Mouse (Mus musculus) hematopoietic stem cell, adult 5-6 weeks (primary cell): ENCODE measurements around the gene Hist2h3b. TPM values are rescaled to one million over a fixed set of nuclear protein-coding genes. Genes with fewer than 3 reads are reported as not detected.
A peak's percentile ranks its signal among the peaks of the same experiment; 100 is the strongest.

Source experiments
- ATAC-seq, 2 experiments: fragments of 125-278 bp in 1 of 2; replicated peaks in 1 of 2; 2 replicates each; pipeline ENCODE4 v1.8.0; 2016 to 2017; ENCODE audit warnings: inconsistent platforms in 2 of 2, mild to moderate bottlenecking in 2 of 2, moderate number of reproducible peaks in 2 of 2, low read depth in 1 of 2, moderate TSS enrichment in 1 of 2; ENCODE audit not compliant: low FRiP score in 2 of 2, poor library complexity in 2 of 2, severe bottlenecking in 2 of 2, insufficient read depth in 1 of 2, low TSS enrichment in 1 of 2
- total RNA-seq: library from RNA; stranded (forward); fragments of 172-1452, 232-1000 nt; gene quantifications from 2 replicates; pipeline ENCODE4 v1.2.3, GENCODE M21; 2017

Hist2h3b gene
- total RNA-seq, 1 experiment from 2014 or later, result 285 TPM

DNA sequence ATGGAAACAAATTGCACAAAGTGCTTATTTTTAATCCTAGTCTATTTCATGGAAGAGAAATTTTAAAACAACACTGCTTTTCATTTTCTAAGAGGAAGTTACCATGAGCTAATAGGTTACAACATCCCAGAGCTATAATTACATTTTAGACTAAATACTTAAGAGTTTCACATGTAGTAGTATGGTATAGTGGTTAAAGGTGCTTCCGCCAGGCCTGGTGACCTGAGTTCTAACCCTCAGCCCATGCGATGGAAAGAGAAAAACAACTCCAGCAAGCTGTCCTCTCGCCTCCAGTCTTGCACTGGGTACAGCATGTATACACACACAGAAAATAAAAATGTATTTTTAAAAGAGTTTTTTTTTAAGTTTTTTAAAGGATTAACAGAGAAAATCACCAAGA, 16.7 kb upstream of the Hist2h3b start:
- peak in 1 of 2 experiments; percentile 27; a peak in 1 of 4 replicates for ATAC-seq

- peak in 1 of 2 experiments; percentile 32; a peak in 1 of 4 replicates for ATAC-seq
Measured at GRCm38 (mm10) chr3:96254683-96255355, 13.6 kb upstream of the Hist2h3b start.

- ATAC-seq, result no peak
Measured at GRCm38 (mm10) chr3:96255926-96256593, 12.4 kb upstream of the Hist2h3b start.

- ATAC-seq, result no peak
Measured at GRCm38 (mm10) chr3:96257190-96257589, 11.3 kb upstream of the Hist2h3b start.

GRCm38 (mm10) chr3:96260220-96260619, 8.2 kb upstream of the Hist2h3b start:
- ATAC-seq, result no peak

DNA sequence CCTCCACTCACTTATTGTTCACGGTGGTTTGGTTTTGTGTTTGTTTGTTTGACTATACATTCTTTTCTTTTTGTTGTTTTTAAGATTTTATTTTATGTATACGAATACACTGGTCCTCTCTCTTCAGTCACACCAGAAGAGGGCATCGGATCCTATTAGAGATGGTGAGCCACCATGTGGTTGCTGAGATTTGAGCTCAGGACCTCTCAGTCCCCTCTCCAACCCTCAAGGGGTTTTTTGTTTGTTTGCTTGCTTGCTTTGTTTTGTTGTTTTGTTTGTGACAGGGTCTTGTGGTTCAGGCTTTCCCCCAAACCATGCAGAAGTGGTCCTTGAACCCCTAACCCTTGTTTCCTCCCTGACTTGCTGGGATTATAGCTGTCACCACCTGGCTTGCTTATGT, 6.8 kb upstream of the Hist2h3b start:
- no peak for ATAC-seq

DNA sequence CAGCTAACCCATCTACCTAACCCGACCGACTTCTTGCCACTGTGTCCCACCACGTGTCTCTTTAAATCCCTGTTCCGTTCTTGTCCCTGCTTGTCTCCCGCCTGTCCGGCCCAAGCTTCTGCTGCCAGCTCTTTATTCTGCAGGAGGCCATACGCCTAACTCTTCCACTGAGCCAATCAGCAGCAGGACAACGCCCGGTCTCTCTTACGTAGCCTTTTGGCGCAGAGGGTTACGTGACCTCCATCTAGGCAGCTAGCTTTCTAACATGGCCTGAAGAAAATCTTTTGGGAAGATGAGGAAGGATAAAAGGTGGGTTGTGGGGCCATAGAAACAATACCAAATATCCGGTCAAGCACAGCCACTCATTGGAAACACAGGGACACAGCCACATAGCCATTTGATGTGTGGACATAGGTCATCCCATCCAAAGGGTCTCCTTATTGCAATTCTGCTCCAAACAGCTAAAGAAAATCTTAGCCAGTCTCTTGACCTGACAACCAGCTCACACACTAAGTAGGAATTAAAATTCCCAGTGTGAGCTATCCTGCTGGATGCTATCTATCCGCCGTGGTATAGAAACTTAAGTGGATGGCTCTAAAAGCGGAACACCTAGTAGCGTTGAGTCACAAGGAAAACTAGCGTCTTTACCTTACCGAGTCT, 6.1 kb upstream of the Hist2h3b start:
- ATAC-seq, result peak; percentile 61 to 70

- peak; percentile 87 to 89 for ATAC-seq
Measured at GRCm38 (mm10) chr3:96262979-96263550, 5.4 kb upstream of the Hist2h3b start, which contains the start of gene Hist2h4. TSS of gene Hist2h4 (minus strand) at chr3:96263311.

- ATAC-seq, result peak; percentile 19 to 27; a peak in 3 of 4 replicates
Measured at GRCm38 (mm10) chr3:96263558-96264403, 4.7 kb upstream of the Hist2h3b start.

DNA sequence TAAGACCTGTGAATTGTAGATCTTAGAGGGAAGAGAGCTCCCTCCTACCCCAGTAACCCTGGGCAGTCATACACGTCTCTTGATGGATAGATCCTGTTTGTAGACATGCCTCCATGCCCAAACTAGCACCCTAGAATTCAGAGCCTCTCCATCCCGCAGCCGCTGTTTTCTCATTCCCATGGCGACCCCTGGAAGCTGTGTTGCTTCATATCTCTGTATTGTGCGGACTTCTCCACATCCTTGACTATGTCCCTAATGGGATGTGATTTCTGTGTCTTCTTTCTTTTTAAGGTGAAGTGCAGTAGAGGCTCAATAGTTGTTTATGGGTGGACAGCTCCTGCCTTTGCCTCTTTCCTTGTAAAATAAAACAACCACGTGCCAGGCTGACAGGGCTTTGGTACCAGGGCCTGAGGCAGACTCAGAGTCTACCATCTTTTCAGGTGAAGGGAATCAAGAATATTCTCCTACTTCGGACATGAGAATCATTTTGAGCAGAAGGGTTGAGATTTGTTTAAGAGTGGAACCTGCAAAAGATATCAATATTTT, 4.0 kb upstream of the Hist2h3b start:
- no peak for ATAC-seq

GRCm38 (mm10) chr3:96266132-96266710, 2.2 kb upstream of the Hist2h3b start:
- ATAC-seq, result no peak

GRCm38 (mm10) chr3:96267541-96267940, 913 bp upstream of the Hist2h3b start:
- no peak for ATAC-seq

- ATAC-seq, result peak in 1 of 2 experiments; percentile 15; a peak in 1 of 4 replicates
Measured at GRCm38 (mm10) chr3:96268776-96269378, 423 bp downstream of the Hist2h3b start.

- ATAC-seq, result peak; percentile 91 to 93
Measured at GRCm38 (mm10) chr3:96269511-96270474, 1.3 kb downstream of the Hist2h3b start, which contains the start of gene Hist2h2bb. TSS of gene Hist2h2bb (plus strand) at chr3:96269752.
